Mouse (Mus musculus) thymus, adult 2 months (tissue): ENCODE data around the gene Sept8.

ENCODE experiments used
- CTCF ChIP-seq: fragments of 200-500 bp; IDR thresholded peaks from 2 replicates; pipeline ENCODE4 v1.5.1; 2012; ENCODE audit warnings: mild to moderate bottlenecking, control low read depth, low read length, moderate library complexity, borderline replicate concordance; ENCODE audit not compliant: control insufficient read depth, poor library complexity, insufficient read depth; ENCODE audit errors: extremely low read depth
- POLR2A ChIP-seq: fragments of 200-500 bp; IDR thresholded peaks from 2 replicates; pipeline ENCODE4 v1.6.1; 2012; ENCODE audit warnings: mild to moderate bottlenecking, low read length, control low read depth, moderate library complexity; ENCODE audit not compliant: control insufficient read depth, poor library complexity, insufficient read depth; ENCODE audit errors: extremely low read depth

GRCm38 (mm10) chr11:53486822-53487594 is 32.0 kb upstream of the Sept8 start:
- no peak for TF ChIP-seq POLR2A
- TF ChIP-seq CTCF, result no peak
